Mouse (Mus musculus) kidney, adult 8-10 months (tissue): ENCODE measurements around the gene Abcc10.

ENCODE experiments used
- DNase-seq, 2 experiments: peaks; one replicate each; pipeline ENCODE4 v3.0.0; 2022

Gene Abcc10

DNA sequence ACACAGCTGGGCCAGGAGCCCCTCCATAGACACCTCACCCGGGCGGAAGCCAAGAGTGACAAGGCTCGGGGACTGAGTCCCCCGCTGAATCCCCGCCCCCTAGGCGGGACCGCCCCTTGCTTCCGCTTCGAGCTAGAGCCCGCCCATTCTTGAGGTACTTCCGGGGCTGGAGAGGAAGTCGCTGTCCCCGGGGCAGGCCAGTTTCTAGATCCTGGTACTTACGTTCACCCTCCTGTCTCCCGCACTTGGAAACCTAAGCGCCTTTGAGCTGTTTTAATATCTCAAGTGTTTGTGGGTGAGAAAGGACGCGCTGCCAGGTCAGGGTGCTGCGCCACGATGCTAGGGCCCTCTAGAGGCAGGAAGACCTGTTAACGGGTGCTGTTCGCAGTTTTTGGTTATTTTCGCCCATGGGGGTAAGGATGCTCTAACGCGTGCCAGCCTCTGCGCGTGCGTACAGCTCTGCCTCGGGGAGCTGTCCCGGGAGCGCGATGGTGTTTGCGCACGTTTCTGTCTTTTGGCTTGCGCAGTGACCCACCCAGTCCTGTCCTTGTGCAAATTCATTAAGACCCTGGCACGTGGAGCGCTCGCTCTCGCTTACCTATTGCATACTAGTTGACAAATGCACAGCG lies at the start of gene Abcc10:
Gene Abcc10 (minus strand): TSS at position 447 of the 629 bp plus-strand sequence.
- DNase-seq = peak; percentile 96

GRCm38 (mm10) chr17:46371783-46372182 lies 43.6 kb upstream of the Abcc10 start:
- peak in 1 of 2 experiments; percentile 40 for DNase-seq

GRCm38 (mm10) chr17:46351026-46351700 lies 23.0 kb upstream of the Abcc10 start:
- DNase-seq = peak; percentile 65 to 72

GRCm38 (mm10) chr17:46341208-46341607 lies 13.1 kb upstream of the Abcc10 start:
- DNase-seq = no peak

DNA sequence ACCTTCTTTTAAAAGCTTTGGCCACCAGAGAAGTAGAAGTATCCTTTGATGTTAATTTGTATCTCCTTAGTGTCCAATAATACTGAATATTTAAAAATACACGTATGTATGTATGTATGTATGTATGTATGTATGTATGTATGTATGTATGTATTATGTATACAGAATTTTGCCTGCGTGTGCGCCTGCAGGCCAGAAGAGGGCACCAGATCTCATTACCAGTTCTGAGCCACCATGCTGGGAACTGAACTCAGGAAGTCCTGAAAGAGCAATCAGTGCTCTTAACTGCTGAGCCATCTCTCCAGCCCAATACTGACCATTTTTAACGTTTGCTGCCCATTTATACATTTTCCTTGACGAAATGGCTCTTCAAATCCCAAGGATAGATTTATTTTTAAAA lies 8.3 kb upstream of the Abcc10 start:
- no peak for DNase-seq

DNA sequence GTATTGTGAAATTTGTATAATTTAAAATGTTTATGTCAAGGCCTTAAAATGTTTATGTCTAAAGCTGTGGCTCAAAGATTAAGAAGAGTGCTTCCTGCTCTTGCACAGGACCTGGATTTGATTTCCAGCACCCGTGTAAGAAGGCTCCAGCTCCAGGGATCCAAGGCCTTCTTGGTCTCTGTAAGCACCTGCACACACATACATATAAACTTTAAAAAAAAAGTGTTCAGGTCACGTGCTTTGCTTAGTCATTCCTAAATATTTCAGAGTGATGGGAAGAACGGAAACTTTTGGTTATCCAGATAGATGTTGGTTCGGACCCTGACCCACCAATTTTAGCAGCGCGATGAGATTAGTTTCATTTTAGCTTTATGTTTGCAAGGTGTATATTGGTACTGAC lies 571 bp upstream of the Abcc10 start:
- no peak for DNase-seq

- DNase-seq = no peak
Measured at GRCm38 (mm10) chr17:46327413-46327905, 693 bp downstream of the Abcc10 start.

DNA sequence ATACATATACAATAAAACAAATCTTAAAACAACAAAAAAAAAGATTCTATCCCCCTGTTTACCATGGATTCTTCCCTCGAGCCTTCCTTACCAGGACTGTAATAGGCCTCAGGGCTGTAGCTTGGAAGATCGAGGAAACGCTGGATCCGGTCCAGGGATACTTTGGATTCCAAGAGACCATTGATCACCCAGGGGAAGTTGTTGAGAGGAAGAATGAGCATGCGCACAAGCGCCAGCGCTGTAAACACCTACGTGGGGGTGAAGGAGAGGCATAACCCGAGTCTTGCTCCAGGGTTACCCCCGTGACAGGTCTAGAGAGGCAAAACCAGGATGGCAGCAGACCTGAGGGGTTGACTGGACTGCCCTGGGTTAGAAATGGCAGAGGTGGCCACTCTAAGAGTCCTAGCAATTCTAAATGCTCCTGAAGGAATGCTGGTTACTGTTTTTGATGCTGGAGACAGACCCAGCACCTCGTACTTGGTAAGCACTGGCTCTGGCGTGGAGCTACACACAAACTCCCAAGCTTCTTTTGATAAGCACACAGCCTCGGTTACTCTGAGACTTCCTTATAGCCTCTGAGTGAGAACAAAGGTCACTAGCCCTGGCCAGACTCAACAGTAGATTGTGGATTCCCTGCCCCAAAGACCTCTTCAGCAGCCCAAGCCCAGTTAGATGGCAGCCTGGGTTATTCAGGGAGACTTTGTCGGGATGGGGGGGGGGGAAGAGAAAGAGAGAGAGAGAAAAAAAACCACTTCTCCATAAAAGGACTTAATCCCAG lies 5.9 kb downstream of the Abcc10 start:
- peak; percentile 21 to 25 for DNase-seq

DNA sequence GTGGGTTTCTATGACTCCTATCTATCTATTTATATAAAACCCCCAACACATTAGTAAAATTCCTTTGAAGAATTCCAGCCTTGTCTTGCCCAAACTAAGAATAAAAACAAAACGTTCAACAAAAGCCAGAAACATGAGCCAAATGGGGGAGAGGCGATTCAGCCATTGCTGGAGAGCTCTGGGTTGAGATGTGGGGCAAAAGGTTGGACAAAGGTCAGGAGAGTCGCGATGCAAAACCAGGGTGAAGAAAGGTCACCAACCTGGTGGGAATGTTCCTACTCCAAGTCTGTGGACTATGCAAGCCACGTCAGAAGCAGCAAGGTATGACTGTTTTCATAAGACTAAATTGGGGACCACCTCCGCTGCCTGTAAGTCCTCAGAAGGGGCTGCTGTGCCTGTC lies 7.7 kb downstream of the Abcc10 start:
- peak in 1 of 2 experiments; percentile 39 for DNase-seq

GRCm38 (mm10) chr17:46315813-46316212 lies 12.3 kb downstream of the Abcc10 start:
- no peak for DNase-seq

DNA sequence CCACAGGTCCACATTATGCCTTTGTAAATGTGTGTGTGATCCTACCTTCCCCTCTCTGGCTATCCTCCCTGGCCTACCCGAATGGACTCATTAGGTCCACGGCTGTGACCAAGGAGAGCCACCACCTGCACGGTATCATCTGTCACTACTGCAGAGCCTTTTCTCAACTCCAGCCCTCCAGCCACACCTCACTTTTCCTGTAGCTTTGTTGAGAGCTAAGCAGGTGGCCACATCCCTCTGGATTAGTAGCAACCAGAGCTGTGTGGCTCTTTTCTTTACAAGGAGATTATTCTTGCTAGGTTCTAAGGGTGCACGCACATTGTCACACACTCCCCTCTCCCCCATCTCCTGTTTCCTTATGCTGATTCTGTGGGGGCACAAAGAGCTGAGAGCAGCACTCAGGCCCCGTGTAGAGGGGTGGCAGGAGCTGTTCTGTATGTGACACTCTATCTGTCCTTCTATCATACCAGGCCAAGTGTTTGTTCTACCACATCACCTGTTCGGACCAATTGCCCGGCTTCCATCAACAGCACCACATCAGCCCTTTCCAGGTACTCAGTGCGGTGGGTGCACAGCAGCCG lies 14.9 kb downstream of the Abcc10 start:
- DNase-seq = no peak

GRCm38 (mm10) chr17:46310515-46310914 lies 17.6 kb downstream of the Abcc10 start:
- no peak for DNase-seq

DNA sequence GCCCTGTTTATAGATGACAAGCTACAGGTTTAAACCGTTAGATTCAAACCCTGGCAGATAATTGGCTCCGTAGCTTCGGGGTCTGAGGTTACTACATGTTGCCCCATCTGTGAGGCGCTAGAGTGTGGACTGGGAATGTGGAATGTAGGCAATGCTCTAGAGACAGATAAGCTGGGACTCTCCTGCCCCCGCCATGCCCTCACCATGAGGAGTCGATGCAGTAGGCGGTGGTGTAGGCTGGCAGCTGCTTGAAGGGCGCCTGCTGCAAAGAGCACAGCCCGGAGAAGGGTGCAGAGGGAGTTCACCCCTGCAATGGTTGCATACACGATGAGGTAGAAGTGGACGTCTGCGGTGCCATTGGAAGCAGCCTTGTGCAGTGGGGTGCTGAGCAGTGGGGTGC lies 18.3 kb downstream of the Abcc10 start:
- DNase-seq = no peak

GRCm38 (mm10) chr17:46306956-46307355 lies 21.2 kb downstream of the Abcc10 start:
- no peak for DNase-seq

- no peak for DNase-seq
Measured at GRCm38 (mm10) chr17:46304184-46304583, 24.0 kb downstream of the Abcc10 start.

DNA sequence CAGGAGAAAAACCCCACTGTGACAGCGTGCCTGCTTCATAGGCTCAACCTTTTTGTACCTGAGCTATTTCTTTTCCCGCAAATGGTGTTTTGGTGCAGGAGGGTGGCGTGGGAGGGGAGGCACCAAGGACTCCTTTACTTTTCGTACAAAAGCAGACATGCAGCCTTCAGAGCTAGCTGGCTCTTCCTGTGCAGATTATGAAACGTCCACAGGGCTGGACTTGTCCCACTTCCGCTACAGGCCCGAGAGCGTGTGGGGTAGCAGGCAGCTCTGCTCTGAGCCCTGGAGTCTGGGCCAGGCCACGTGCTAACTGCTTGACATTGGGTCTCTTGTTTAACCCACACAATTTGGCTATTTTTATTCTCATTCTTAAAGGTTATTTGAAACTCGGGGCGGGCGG lies 26.3 kb downstream of the Abcc10 start:
- no peak for DNase-seq

GRCm38 (mm10) chr17:46298220-46298913 lies 29.8 kb downstream of the Abcc10 start:
- peak; percentile 63 to 87 for DNase-seq

DNA sequence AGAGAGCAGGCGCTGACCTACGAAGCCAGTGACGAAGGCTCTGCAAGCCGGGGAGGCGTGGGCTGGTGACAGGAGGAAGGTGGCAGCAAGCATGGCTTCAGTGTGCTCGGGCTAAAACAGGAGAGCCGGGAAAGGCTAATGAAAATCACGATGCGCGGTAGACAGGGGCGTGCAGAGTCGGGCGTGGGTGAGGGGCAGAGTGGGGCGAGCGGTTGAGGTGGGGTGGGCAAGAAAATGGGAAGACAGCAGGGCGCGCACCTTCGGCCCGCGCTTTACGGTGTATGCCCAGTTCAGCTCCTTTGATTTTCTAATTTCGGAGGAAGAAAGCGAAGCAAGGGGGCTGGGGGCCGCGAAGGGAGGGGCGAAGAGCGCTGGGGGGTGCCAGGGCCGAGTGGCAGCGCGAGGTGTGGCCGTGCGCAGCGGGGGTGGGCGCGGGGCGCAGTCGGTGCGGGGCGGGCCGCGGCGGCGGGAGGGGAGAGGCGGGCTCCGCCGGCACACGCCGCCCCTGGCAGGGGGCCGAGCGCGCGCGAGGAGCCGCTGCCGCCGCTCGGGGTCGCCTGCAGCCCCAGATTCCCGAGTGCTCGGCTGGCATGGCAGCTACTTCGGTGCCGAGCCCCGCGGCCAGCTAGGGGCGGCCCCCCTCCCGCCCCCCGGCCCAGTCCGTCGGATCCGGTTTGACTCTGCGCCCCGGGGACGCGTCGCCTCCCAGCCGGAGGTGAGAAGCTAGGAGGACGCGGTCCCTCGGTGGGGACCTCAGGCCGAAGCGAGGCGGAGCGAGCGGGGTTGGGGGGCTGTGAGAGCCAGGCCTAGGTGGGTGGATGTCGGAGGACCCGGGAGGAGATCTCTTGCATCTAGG lies 30.6 kb downstream of the Abcc10 start, which contains the start of gene Dlk2:
Gene Dlk2 (plus strand): TSS at position 58 of the 856 bp plus-strand sequence.
- no peak for DNase-seq

DNA sequence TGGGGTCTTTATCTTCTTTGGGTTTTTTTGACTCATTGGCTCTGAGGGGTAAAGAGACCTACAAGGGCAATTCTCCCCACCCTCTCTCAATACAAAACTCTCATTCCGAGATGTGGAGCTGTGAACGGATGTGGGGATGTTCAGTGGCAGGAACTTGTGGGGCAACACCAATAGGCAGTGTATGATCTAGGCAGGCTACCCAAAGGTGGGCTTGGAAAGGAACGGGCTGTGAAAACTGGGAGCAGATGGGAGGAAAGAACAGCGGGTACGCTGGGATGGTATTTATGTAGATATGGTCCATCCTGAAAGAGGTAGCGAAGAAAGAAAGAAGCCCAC lies 31.2 kb downstream of the Abcc10 start:
- DNase-seq = no peak

GRCm38 (mm10) chr17:46296601-46297000 lies 31.6 kb downstream of the Abcc10 start:
- no peak for DNase-seq

DNA sequence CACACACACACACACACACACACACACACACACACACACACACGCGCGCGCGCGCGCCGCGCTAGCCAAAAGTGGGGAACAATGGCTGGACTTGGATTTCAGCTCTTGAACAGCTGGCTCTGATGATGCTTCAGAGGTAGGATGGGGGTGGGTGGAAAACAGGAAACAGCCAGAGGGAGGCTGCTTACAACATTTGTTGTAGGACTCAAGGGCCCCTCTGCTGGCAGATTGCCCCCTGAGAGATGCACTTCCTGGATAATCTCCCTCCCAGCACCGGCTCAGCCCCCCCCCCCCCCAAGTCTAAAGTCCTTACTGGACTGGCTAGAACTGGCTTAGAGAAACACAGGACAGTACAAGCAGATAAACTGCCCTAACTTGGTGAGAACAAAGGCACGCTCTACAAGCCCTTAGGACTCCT lies 40.5 kb downstream of the Abcc10 start:
- DNase-seq = peak; percentile 64 to 67

GRCm38 (mm10) chr17:46285407-46285806 lies 42.7 kb downstream of the Abcc10 start:
- DNase-seq = no peak
